Mouse (Mus musculus): Measurements from ENCODE around the gene Ltbp2.

GRCm38 (mm10) chr12:84914959-84915358 lies 38.6 kb upstream of the Ltbp2 start:
- TF ChIP-seq CTCF (conservative IDR thresholded peaks at IDR 0.05; ENCODE audit: insufficient read depth, insufficient read length, low read depth, low read length) (no peak), POLR2A (IDR thresholded peaks at IDR 0.05; ENCODE audit: low read depth, low read length) (no peak)
